Mouse (Mus musculus) embryonic facial prominence, embryonic 12.5 days (tissue): Measurements from ENCODE around the gene Elmo2. TPM values are rescaled to one million over a fixed set of nuclear protein-coding genes. Genes with fewer than 3 reads are reported as not detected.
A peak's percentile ranks its signal among the peaks of the same experiment; 100 is the strongest.

Experiments
- ATAC-seq: fragments of 200-750 bp; cut with Nextera tagmentation; 2 replicates; pipeline ENCODE4 v1.8.0; 2017; ENCODE audit not compliant: insufficient number of reproducible peaks, insufficient read depth, low FRiP score, low TSS enrichment
- H3K27ac ChIP-seq: fragments of 300-500 bp; sonication (generic); 2 replicates; pipeline ENCODE4 v1.5.1; 2016; ENCODE audit warnings: mild to moderate bottlenecking
- H3K27me3 ChIP-seq: fragments of 300-500 bp; sonication (generic); 2 replicates; pipeline ENCODE4 v1.6.1; 2016; ENCODE audit warnings: mild to moderate bottlenecking, moderate library complexity
- H3K36me3 ChIP-seq: fragments of 300-500 bp; sonication (generic); 2 replicates; pipeline ENCODE4 v1.6.1; 2016; ENCODE audit warnings: mild to moderate bottlenecking
- H3K4me1 ChIP-seq: fragments of 300-500 bp; sonication (generic); 2 replicates; pipeline ENCODE4 v1.6.1; 2016
- H3K4me2 ChIP-seq: fragments of 300-500 bp; sonication (generic); replicated peaks from 2 replicates; pipeline ENCODE4 v1.6.1; 2016; ENCODE audit warnings: mild to moderate bottlenecking, moderate library complexity
- H3K4me3 ChIP-seq: fragments of 300-500 bp; sonication (generic); 2 replicates; pipeline ENCODE4 v1.5.1; 2016; ENCODE audit warnings: mild to moderate bottlenecking
- H3K9ac ChIP-seq: fragments of 300-500 bp; sonication (generic); 2 replicates; pipeline ENCODE4 v1.6.1; 2016; ENCODE audit warnings: mild to moderate bottlenecking, moderate library complexity
- H3K9me3 ChIP-seq: fragments of 300-500 bp; sonication (generic); 2 replicates; pipeline ENCODE4 v1.6.1; 2016; ENCODE audit warnings: mild to moderate bottlenecking, moderate library complexity
- WGBS: fragments of 180-500 bp; shearing (Covaris S2); methylation state at CpG from one replicate; pipeline ENCODE4 v1.1.7; 2016; 5-methylcytosine and 5-hydroxymethylcytosine counted together
- polyA plus RNA-seq: library from polyadenylated mRNA; unstranded; fragments of >200 nt; fragmentation: Nextera tagmentation; extraction: Ambion mirVana; gene quantifications from 2 replicates; pipeline ENCODE4 v1.2.1, GENCODE M21; 2016

Gene Elmo2
- polyA plus RNA-seq, 1 experiment from 2014 or later = 91.7 TPM

DNA sequence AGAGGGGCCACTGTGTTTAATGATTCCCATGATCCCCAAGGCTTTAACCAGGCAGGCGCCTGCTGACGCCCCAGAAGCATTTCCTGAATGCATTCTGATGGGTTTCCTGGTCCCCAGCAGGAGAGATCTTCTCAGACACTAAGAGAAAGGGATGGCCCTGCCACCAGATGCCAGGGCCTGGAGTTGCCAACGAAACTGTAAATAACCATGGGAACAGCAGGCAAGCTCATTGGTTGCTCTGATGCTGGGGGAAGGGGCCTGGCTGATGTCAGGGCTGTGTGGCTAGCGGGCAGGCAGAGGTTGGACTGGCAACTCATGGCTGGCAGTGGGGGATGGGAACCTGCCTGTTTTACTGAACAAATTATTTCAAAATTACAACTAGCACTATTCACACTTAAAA, 52.7 kb downstream of the Elmo2 start:
- Histone ChIP-seq H3K27ac (no peak overlapping the region), H3K4me1 (peaks cover 16% of the 10 kb centered on the region), H3K36me3 (peaks cover 13% of the 10 kb centered on the region), H3K4me2 (no peak overlapping the region), H3K9me3 (no peaks in the 10 kb centered on the region), H3K27me3 (no peaks in the 10 kb centered on the region), H3K9ac (no peak overlapping the region), H3K4me3 (no peak overlapping the region)
- 45% methylated on average over 4 of the region's 4 CpGs for WGBS
- no peak for ATAC-seq

DNA sequence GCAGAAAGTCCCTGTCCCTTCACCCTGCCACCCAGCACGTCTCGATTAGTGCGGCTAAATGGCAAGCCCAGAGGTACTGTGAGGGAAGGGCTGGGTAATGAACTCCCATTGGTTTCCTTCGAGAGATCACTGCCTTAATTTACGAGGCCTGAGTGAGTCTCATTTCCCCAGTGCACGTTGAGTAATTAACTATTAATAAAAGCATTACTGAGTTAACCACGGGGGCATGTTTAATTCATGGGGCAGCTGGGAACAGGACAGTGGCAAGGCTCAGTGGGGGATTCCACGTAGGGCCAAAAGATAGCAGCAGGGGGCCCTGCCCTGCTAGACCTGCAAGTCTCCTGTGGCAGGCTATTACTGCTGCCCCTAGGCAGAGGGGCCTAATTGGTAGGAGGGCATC, 55.0 kb downstream of the Elmo2 start:
- no peaks in the 10 kb centered on the region for H3K36me3 ChIP-seq
- H3K4me2 ChIP-seq = no peak overlapping the region
- peaks cover 16% of the 10 kb centered on the region for H3K4me1 ChIP-seq
- WGBS = 18% methylated on average over 8 of the region's 8 CpGs
- H3K27ac ChIP-seq = no peak overlapping the region
- no peak overlapping the region for H3K4me3 ChIP-seq
- H3K9ac ChIP-seq = peak overlapping the region; percentile 21; the same call in 1 of the 2 replicates
- H3K27me3 ChIP-seq = peaks cover 9% of the 10 kb centered on the region
- ATAC-seq = no peak
- no peaks in the 10 kb centered on the region for H3K9me3 ChIP-seq

DNA sequence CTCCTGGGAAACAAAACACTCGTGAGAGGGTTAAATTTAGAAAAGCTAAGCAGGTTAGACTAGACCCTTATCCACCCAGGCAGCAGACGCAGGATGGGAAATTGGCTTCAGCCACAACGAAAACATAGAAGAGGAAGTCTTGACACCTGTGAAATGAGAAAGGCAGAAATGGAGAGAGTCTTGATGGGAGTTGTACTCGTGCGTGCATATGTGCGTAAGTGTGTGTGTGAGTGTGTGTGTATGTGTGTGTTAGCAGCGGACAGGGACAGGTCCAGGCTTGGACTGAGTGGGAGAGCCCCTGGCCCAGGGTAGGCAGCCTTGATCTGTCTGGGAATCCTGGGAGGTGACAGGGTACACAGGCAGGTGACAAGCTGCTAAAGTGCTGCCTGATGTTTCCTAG, 55.4 kb downstream of the Elmo2 start:
- H3K9ac ChIP-seq = 0 out of 2 replicates have a peak overlapping the region, but pooled peaks have one; percentile 21
- no peak overlapping the region for H3K4me3 ChIP-seq
- peaks cover 11% of the 10 kb centered on the region for H3K27me3 ChIP-seq
- H3K4me2 ChIP-seq = no peak overlapping the region
- H3K9me3 ChIP-seq = no peaks in the 10 kb centered on the region
- H3K36me3 ChIP-seq = no peaks in the 10 kb centered on the region
- H3K4me1 ChIP-seq = peaks cover 16% of the 10 kb centered on the region
- H3K27ac ChIP-seq = no peak overlapping the region
- ATAC-seq = no peak
- WGBS = 46% methylated on average over 7 of the region's 7 CpGs

DNA sequence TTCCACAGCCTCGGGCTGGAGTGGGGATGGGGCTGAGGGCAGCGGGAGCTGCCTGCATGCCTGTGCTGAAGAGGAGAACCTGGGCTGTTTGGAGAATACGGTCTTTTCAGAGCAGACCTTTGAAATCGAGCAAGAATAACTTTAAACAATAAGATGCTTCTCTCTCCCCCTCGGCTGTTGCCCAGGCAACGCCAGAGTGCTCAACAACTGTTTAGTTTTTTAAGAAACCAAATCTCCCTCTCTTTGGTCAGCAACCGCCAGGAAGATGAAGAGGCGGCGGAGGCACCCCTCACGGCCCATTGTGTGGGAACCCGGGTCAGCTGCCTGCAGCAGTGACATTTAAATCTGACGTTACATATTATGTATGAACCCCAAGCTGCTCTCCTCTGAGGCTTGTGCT, 59.5 kb downstream of the Elmo2 start:
- WGBS = 9% methylated on average over 12 of the region's 12 CpGs
- no peaks in the 10 kb centered on the region; the same call in 1 of the 2 replicates for H3K4me1 ChIP-seq

DNA sequence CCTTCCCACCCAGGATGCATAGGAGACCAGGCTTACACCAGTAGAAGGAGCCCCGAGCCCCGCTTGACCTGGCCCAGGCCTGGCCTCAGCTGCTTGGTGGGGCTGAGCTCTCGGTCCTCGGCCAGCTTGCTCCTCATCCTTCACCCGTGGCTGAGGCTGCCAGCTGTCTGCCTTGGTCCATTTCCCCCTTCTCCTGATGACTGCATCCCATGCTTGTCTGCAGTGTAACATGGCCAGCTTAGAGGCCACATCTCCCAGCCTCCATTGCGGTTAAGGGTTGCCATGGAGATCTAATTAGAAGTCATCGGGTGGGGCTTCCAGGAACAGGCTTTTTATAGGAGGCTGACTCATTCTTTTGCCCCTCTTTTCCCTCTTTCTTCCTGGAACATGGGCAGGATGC, 62.4 kb downstream of the Elmo2 start:
- no peaks in the 10 kb centered on the region for H3K9me3 ChIP-seq
- H3K36me3 ChIP-seq = no peaks in the 10 kb centered on the region
- no peak overlapping the region for H3K4me2 ChIP-seq
- H3K27ac ChIP-seq = no peak overlapping the region
- no peak overlapping the region for H3K4me3 ChIP-seq
- 68% methylated on average over 7 of the region's 7 CpGs for WGBS
- H3K9ac ChIP-seq = no peak overlapping the region
- no peaks in the 10 kb centered on the region; the same call in 1 of the 2 replicates for H3K4me1 ChIP-seq
- no peak for ATAC-seq
- H3K27me3 ChIP-seq = peaks cover 20% of the 10 kb centered on the region

More for the DNA sequence above, 59.5 kb downstream of the Elmo2 start:
- H3K9ac ChIP-seq = no peak overlapping the region
- no peaks in the 10 kb centered on the region for H3K9me3 ChIP-seq
- no peak overlapping the region for H3K27ac ChIP-seq
- no peaks in the 10 kb centered on the region for H3K36me3 ChIP-seq
- no peak for ATAC-seq
- H3K27me3 ChIP-seq = peaks cover 15% of the 10 kb centered on the region
- H3K4me2 ChIP-seq = no peak overlapping the region
- H3K4me3 ChIP-seq = no peak overlapping the region

DNA sequence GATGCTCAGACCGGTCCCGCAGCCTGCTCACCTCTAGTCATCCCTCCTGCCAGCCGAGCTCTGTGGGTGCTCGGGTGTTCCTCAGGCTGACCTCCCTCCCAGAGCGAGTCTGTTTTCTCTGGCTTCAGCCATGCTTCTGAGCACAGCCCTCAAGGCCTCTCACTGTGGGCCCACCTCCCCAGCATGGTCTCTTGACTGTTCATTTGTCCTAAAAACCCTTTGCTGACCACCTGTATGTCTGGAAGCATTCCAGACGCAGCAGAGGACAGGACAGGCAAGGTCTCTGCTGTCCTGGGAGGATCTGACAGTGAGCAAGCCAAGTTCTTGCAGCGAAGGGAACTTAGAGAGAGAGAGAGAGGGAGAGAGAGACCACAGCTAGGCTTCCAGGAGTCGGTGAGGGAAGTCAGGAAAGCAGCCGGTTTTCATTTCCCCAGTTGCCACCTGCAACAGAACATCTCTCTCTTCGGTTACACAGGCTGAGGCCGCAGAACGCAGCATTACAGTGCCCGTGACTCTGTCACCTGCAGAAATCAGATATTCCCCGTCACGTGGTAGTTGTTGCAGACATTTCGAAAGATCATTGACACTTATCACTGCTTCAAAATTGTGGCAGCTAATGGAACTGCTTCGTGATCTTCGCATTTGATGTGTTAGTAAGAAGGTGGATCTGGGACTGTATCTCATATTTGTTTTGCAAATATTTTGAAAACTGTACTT, 63.8 kb downstream of the Elmo2 start:
- Histone ChIP-seq H3K9ac (no peak overlapping the region), H3K4me3 (no peak overlapping the region), H3K4me1 (no peaks in the 10 kb centered on the region; the same call in 1 of the 2 replicates), H3K4me2 (no peak overlapping the region), H3K27me3 (peaks cover 18% of the 10 kb centered on the region), H3K27ac (no peak overlapping the region), H3K9me3 (no peaks in the 10 kb centered on the region), H3K36me3 (no peaks in the 10 kb centered on the region)
- WGBS = 56% methylated on average over 18 of the region's 18 CpGs
- no peak for ATAC-seq

DNA sequence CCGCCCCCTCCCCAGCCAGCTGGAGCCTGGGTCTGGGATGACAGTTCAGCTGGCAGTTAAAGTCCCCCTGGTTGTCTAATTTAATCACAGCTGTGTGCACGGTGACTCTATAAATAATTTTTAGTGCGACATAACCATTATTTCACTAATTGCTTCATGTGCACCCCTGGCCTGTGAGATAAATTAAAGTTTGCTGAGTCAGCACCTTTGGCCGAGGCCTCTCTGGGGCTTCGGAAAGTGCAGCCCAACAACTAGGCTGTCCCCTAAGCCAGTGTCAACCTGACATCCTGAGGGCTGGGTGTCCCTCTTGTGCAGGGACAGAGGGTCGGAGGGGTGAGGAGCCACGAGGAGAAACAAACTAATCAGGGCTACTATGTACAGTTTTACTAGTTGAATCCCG, 66.4 kb downstream of the Elmo2 start:
- Histone ChIP-seq H3K27me3 (peaks cover 23% of the 10 kb centered on the region), H3K36me3 (no peaks in the 10 kb centered on the region), H3K4me2 (no peak overlapping the region), H3K9ac (no peak overlapping the region), H3K4me1 (no peaks in the 10 kb centered on the region; the same call in 1 of the 2 replicates), H3K27ac (no peak overlapping the region), H3K9me3 (no peaks in the 10 kb centered on the region), H3K4me3 (no peak overlapping the region)
- no peak for ATAC-seq
- 80% methylated on average over 8 of the region's 8 CpGs for WGBS

DNA sequence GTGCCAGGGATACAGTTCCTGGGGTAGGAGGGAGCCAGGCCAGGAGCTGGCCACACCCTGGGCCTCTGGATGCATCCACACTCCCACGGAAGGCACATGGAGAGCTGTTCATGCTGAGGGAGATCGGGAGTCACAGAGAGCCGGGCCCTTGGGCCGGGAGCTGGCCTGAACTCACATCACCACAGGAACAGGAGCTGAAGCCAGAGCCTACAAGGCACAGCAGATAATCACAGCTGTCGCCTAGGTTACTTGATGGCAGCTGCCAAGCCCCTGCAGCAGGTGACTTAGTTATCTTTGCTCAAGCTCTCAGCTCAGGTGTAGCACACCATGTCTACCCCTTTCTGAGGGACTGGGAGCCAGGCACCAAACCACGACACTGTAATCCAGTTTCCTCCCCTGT, 68.0 kb downstream of the Elmo2 start:
- no peaks in the 10 kb centered on the region for H3K9me3 ChIP-seq
- no peak overlapping the region for H3K4me3 ChIP-seq
- H3K27ac ChIP-seq = no peak overlapping the region
- no peak for ATAC-seq
- peaks cover 9% of the 10 kb centered on the region for H3K4me1 ChIP-seq
- WGBS = 73% methylated on average over 6 of the region's 6 CpGs
- no peak overlapping the region for H3K4me2 ChIP-seq
- no peak overlapping the region for H3K9ac ChIP-seq
- peaks cover 37% of the 10 kb centered on the region for H3K27me3 ChIP-seq
- H3K36me3 ChIP-seq = no peaks in the 10 kb centered on the region

DNA sequence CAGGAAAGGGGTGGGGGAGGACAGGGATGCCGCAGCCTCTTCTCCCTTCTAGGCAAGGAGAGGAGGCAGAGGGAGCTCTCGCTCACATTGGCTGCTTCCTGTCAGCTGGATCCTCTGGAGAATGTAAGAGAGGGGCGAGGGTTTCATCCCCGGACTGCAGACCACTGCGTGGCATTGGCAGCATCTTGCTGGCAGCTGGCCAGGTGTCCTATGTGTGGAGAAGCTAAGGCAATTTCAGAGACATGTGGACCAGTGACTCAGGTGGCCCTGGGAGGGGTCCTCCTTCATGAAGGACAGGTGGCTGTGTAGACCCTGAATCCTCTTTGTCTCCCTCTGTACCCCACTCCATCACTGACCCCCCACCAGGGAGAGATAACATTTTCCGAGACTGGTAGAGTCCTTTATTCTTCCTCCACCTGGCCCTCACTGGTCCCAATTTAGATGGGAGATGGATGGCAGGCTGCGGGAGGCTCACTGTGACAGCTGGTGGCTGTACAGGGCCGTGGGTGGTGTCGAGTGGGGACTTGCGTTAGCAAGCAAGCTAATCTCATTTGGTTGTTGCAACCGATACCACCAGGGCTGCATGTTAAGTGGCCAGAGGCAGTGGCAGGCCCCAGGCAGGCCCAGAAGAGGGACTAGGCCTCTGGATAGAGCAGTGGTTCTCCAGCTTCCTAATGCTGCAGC, 69.0 kb downstream of the Elmo2 start:
- no peak overlapping the region for H3K9ac ChIP-seq
- peaks cover 48% of the 10 kb centered on the region for H3K27me3 ChIP-seq
- H3K36me3 ChIP-seq = no peaks in the 10 kb centered on the region
- H3K4me3 ChIP-seq = no peak overlapping the region
- H3K4me1 ChIP-seq = peaks cover 9% of the 10 kb centered on the region
- no peak overlapping the region for H3K4me2 ChIP-seq
- H3K9me3 ChIP-seq = no peaks in the 10 kb centered on the region
- 55% methylated on average over 11 of the region's 11 CpGs for WGBS
- ATAC-seq = no peak
- H3K27ac ChIP-seq = no peak overlapping the region

DNA sequence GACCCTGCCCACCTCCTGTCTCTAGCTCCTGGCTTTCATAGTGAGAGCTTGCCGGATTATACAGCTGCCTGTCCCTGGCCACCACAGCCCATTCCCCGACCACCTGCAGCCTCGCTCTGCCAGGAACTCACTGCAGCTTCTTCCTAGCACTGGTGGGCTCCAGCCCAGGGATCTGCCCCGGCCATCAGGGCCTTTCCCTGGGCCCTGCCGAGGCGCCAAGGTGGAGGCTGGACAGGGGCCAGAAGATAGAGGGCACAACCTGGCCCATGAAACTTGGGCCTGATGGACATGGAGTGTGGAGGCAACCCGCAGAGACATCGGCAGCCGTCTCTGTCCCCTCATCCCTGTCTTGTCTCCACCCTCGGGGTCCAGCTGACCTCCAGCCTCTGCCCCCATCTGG, 70.1 kb downstream of the Elmo2 start:
- no peak for ATAC-seq
- no peaks in the 10 kb centered on the region for H3K9me3 ChIP-seq
- H3K9ac ChIP-seq = no peak overlapping the region
- peaks cover 9% of the 10 kb centered on the region for H3K4me1 ChIP-seq
- no peak overlapping the region for H3K27ac ChIP-seq
- WGBS = 64% methylated on average over 10 of the region's 10 CpGs
- no peak overlapping the region for H3K4me2 ChIP-seq
- H3K4me3 ChIP-seq = no peak overlapping the region
- H3K27me3 ChIP-seq = peaks cover 48% of the 10 kb centered on the region
- H3K36me3 ChIP-seq = no peaks in the 10 kb centered on the region

DNA sequence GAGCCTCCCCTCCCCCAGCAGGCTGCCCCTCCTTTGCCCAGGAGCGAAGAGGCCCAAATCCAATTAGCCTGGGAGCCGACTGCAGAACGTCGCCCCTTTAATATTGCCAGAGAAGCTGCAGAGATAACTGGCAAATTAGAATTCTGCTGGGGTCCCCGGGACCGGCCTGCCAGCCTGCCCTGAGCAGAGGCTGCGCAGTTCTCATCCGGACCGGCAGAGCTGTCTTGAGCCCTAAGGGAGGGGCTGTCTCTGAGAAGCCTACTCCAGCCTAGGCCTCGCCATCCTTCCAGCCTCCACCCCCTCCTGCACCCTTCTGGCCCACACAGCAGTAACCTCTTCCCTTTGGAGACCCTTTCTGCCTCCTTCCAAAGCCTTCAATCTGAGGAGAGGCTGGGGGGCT, 72.4 kb downstream of the Elmo2 start:
- no peak overlapping the region for H3K4me3 ChIP-seq
- ATAC-seq = no peak
- peaks cover 12% of the 10 kb centered on the region for H3K4me1 ChIP-seq
- no peaks in the 10 kb centered on the region for H3K9me3 ChIP-seq
- no peak overlapping the region for H3K27ac ChIP-seq
- peaks cover 54% of the 10 kb centered on the region for H3K27me3 ChIP-seq
- 4% methylated on average over 10 of the region's 10 CpGs for WGBS
- H3K9ac ChIP-seq = no peak overlapping the region
- no peak overlapping the region for H3K4me2 ChIP-seq
- no peaks in the 10 kb centered on the region for H3K36me3 ChIP-seq

DNA sequence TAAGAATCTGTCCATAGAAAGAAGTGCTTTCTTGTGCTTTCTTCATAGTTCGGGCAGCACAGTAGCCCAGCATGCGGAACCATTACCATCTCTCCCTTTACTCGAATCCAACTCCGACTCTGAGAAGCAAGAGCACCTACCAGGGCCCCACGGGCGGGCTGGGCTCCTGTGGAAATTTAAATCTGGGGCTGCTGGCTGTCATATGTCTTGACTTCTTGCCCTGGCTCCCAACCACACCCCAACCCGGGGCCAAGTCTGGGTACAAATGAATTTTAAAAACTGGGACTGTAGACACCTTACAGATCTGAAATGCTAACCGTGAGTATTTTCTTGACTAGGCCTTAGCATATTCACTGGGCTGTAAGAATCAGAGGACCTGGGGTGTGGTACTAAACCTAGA, 73.0 kb downstream of the Elmo2 start:
- H3K27me3 ChIP-seq = peaks cover 57% of the 10 kb centered on the region
- no peaks in the 10 kb centered on the region for H3K9me3 ChIP-seq
- H3K36me3 ChIP-seq = no peaks in the 10 kb centered on the region
- H3K4me1 ChIP-seq = peaks cover 12% of the 10 kb centered on the region
- H3K4me2 ChIP-seq = no peak overlapping the region
- WGBS = 69% methylated on average over 8 of the region's 8 CpGs
- no peak overlapping the region for H3K4me3 ChIP-seq
- no peak overlapping the region for H3K9ac ChIP-seq
- no peak for ATAC-seq
- H3K27ac ChIP-seq = no peak overlapping the region
